Mouse (Mus musculus) MEL (cell line): ENCODE results near the gene Gm20696. TPM values are rescaled to one million over a fixed set of nuclear protein-coding genes. Genes with fewer than 3 reads are reported as not detected.

Experiments used
- DNase-seq: peaks from one replicate; pipeline ENCODE4 v3.0.0; 2011; ENCODE audit warnings: low read depth, low spot score
- H3K27ac ChIP-seq: 2 replicates; pipeline ENCODE4 v1.5.1; 2012; ENCODE audit warnings: low read depth, mild to moderate bottlenecking, control low read depth, low read length, moderate library complexity; ENCODE audit not compliant: control insufficient read depth
- H3K27me3 ChIP-seq, 2 experiments: fragments of 150-350 bp in 1 of 2; sonication (generic) in 1 of 2; 2 replicates each; pipeline ENCODE4 v1.6.1; 2012; ENCODE audit warnings: low read length in 2 of 2, mild to moderate bottlenecking in 2 of 2, improper control_type of control experiment in 1 of 2, moderate library complexity in 1 of 2; ENCODE audit not compliant: insufficient read depth in 2 of 2, control insufficient read depth in 1 of 2
- H3K36me3 ChIP-seq, 2 experiments: 2 replicates each; pipeline ENCODE4 v1.6.1; 2012 to 2014; ENCODE audit warnings: low read length in 2 of 2, improper control_type of control experiment in 1 of 2, inconsistent platforms in 1 of 2, mild to moderate bottlenecking in 1 of 2; ENCODE audit not compliant: insufficient read depth in 2 of 2, control insufficient read depth in 1 of 2
- H3K4me1 ChIP-seq, 2 experiments: fragments of 150-350 bp in 1 of 2; sonication (generic) in 1 of 2; 2 replicates each; pipeline ENCODE4 v1.6.1; 2012; ENCODE audit warnings: low read length in 2 of 2, improper control_type of control experiment in 1 of 2, mild to moderate bottlenecking in 1 of 2; ENCODE audit not compliant: insufficient read depth in 2 of 2, control insufficient read depth in 1 of 2
- H3K4me3 ChIP-seq, 2 experiments: fragments of 150-350 bp in 1 of 2; sonication (generic) in 1 of 2; 2 replicates each; pipeline ENCODE4 v1.5.1; 2012; ENCODE audit warnings: low read depth in 2 of 2, low read length in 2 of 2, mild to moderate bottlenecking in 2 of 2, moderate library complexity in 2 of 2, control low read depth in 1 of 2, improper control_type of control experiment in 1 of 2; ENCODE audit not compliant: control insufficient read depth in 1 of 2, insufficient read depth in 1 of 2
- H3K79me2 ChIP-seq: 2 replicates; pipeline ENCODE4 v1.6.1; 2012; ENCODE audit warnings: mild to moderate bottlenecking, low read length, moderate library complexity; ENCODE audit not compliant: control insufficient read depth, poor library complexity, insufficient read depth
- H3K9ac ChIP-seq: 2 replicates; pipeline ENCODE4 v1.6.1; 2012; ENCODE audit warnings: low read depth, mild to moderate bottlenecking, control low read depth, low read length, moderate library complexity; ENCODE audit not compliant: control insufficient read depth, poor library complexity, severe bottlenecking
- H3K9me3 ChIP-seq: fragments of 150-350 bp; sonication (generic); replicated peaks from 2 replicates; pipeline ENCODE4 v1.6.1; 2012; ENCODE audit warnings: mild to moderate bottlenecking, low read length, improper control_type of control experiment, moderate library complexity; ENCODE audit not compliant: insufficient read depth
- CHD2 ChIP-seq: IDR thresholded peaks from 2 replicates; pipeline ENCODE4 v1.6.1; 2011; ENCODE audit warnings: low read length, improper control_type of control experiment
- CTCF ChIP-seq, 3 experiments: IDR thresholded peaks in 2 of 3; conservative IDR thresholded peaks in 1 of 3; 2 replicates each; pipeline ENCODE4 v1.5.1; 2011 to 2012; ENCODE audit warnings: low read length in 3 of 3, low read depth in 2 of 3, mild to moderate bottlenecking in 2 of 3, improper control_type of control experiment in 1 of 3, inconsistent platforms in 1 of 3, mixed read lengths in 1 of 3, moderate library complexity in 1 of 3; ENCODE audit not compliant: control insufficient read depth in 1 of 3, insufficient read depth in 1 of 3, poor library complexity in 1 of 3, severe bottlenecking in 1 of 3
- ELF1 ChIP-seq: IDR thresholded peaks from 2 replicates; pipeline ENCODE4 v1.6.1; 2014; ENCODE audit warnings: low read depth, mild to moderate bottlenecking, inconsistent platforms, low read length, improper control_type of control experiment, moderate library complexity
- EP300 ChIP-seq, 2 experiments: IDR thresholded peaks; 2 replicates each; pipeline ENCODE4 v1.6.1; 2011; ENCODE audit warnings: improper control_type of control experiment in 2 of 2, low read length in 2 of 2, low read depth in 1 of 2, mild to moderate bottlenecking in 1 of 2
- GATA1 ChIP-seq: IDR thresholded peaks from 2 replicates; pipeline ENCODE4 v1.6.1; 2011; ENCODE audit warnings: low read depth, low read length, improper control_type of control experiment
- JUND ChIP-seq: IDR thresholded peaks from 2 replicates; pipeline ENCODE4 v1.6.1; 2011; ENCODE audit warnings: low read depth, mild to moderate bottlenecking, improper control_type of control experiment, low read length
- KAT2A ChIP-seq: conservative IDR thresholded peaks from 2 replicates; pipeline ENCODE4 v1.6.1; 2012; ENCODE audit warnings: low read depth, low read length, improper control_type of control experiment, inconsistent platforms
- MAFK ChIP-seq: IDR thresholded peaks from 2 replicates; pipeline ENCODE4 v1.6.1; 2011; ENCODE audit warnings: low read depth, mild to moderate bottlenecking, low read length, improper control_type of control experiment, borderline replicate concordance
- MAX ChIP-seq: IDR thresholded peaks from 2 replicates; pipeline ENCODE4 v1.6.1; 2011; ENCODE audit warnings: low read length, improper control_type of control experiment
- MXI1 ChIP-seq: IDR thresholded peaks from 2 replicates; pipeline ENCODE4 v1.6.1; 2011; ENCODE audit warnings: mild to moderate bottlenecking, low read depth, low read length, improper control_type of control experiment
- MYB ChIP-seq: IDR thresholded peaks from 2 replicates; pipeline ENCODE4 v1.6.1; 2011; ENCODE audit warnings: mild to moderate bottlenecking, low read depth, low read length, improper control_type of control experiment
- MYC ChIP-seq: IDR thresholded peaks from 2 replicates; pipeline ENCODE4 v1.6.1; 2011; ENCODE audit warnings: low read depth, mild to moderate bottlenecking, low read length, improper control_type of control experiment, moderate library complexity
- TAL1 ChIP-seq: IDR thresholded peaks from 2 replicates; pipeline ENCODE4 v1.6.1; 2012; ENCODE audit warnings: mild to moderate bottlenecking, inconsistent platforms, low read length, moderate library complexity, mixed read lengths
- ZC3H11A ChIP-seq: IDR thresholded peaks from 2 replicates; pipeline ENCODE4 v1.6.1; 2012; ENCODE audit warnings: low read depth, mild to moderate bottlenecking, inconsistent platforms, low read length, improper control_type of control experiment
- ZKSCAN1 ChIP-seq: IDR thresholded peaks from 2 replicates; pipeline ENCODE4 v1.6.1; 2012; ENCODE audit warnings: low read depth, mild to moderate bottlenecking, inconsistent platforms, low read length, improper control_type of control experiment, moderate library complexity
- polyA plus RNA-seq, 2 experiments: library from polyadenylated mRNA; stranded (reverse) in 1 of 2; unstranded in 1 of 2; fragments of >175 nt in 1 of 2; fragments of >200 nt in 1 of 2; gene quantifications; 2 replicates each; pipeline versions ENCODE4 v1.2.1 to v1.2.4; 2012; ENCODE audit warnings: low replicate concordance in 2 of 2, low read depth in 1 of 2; ENCODE audit not compliant: insufficient read length in 2 of 2, insufficient read depth in 1 of 2, missing spikeins in 1 of 2
- total RNA-seq: library from RNA; depleted of rRNA; stranded (reverse); fragments of 300-350 nt; gene quantifications from 2 replicates; pipeline ENCODE4 v1.2.3, GENCODE M21; 2012

Gm20696 gene
- total and polyA plus RNA-seq, 3 experiments = 0.07 to 0.39 TPM; not detected in 1

GRCm38 (mm10) chr6:99374448-99375271, 291.9 kb downstream of the Gm20696 start:
- Histone ChIP-seq H3K9ac (no peak overlapping the region), H3K9me3 (no peaks in the 10 kb centered on the region), H3K4me3 (no peak overlapping the region), H3K36me3 (peaks cover 0 to 3% of the 10 kb centered on the region in 2 experiments; a peak in 1 of 4 replicates), H3K79me2 (no peaks in the 10 kb centered on the region), H3K4me1 (peaks cover 0 to 5% of the 10 kb centered on the region in 2 experiments; a peak in 2 of 4 replicates), H3K27ac (no peak overlapping the region), H3K27me3 (no peaks in the 10 kb centered on the region)
- no peak for DNase-seq
- TF ChIP-seq ZC3H11A (no peak), CHD2 (no peak)

GRCm38 (mm10) chr6:99372427-99372826, 294.2 kb downstream of the Gm20696 start:
- Histone ChIP-seq H3K4me1 (peaks cover 8 to 18% of the 10 kb centered on the region in 2 experiments), H3K79me2 (no peaks in the 10 kb centered on the region), H3K27ac (no peak overlapping the region), H3K9me3 (no peaks in the 10 kb centered on the region), H3K27me3 (no peaks in the 10 kb centered on the region), H3K9ac (no peak overlapping the region), H3K36me3 (peaks cover 0 to 16% of the 10 kb centered on the region in 2 experiments; a peak in 2 of 4 replicates), H3K4me3 (no peak overlapping the region)
- DNase-seq = peak; percentile 34
- TF ChIP-seq GATA1 (0 out of 2 replicates have a peak, but pooled peaks have one; percentile 18), CHD2 (no peak)

- TF ChIP-seq EP300 (IDR thresholded peaks at IDR 0.05; ENCODE audit: low read depth in 1 of 2, low read length in 2 of 2) (no peak), ELF1 (no peak), KAT2A (no peak), MAFK (no peak), CHD2 (no peak), MAX (no peak), MYC (no peak), MYB (no peak), ZKSCAN1 (no peak), JUND (no peak), MXI1 (no peak), CTCF (IDR thresholded peaks at IDR 0.05 in 2 of 3, conservative IDR thresholded peaks at IDR 0.05 in 1 of 3; ENCODE audit: control insufficient read depth in 1 of 3, insufficient read depth in 1 of 3, low read depth in 2 of 3, low read length in 3 of 3, poor library complexity in 1 of 3, severe bottlenecking in 1 of 3) (no peak), TAL1 (no peak)
- TF ChIP-seq, all 39 proteins: peak for 0
- H3K4me1 ChIP-seq = peaks cover 8 to 18% of the 10 kb centered on the region in 2 experiments
- DNase-seq = no peak
Observed at GRCm38 (mm10) chr6:99372016-99372415, 294.6 kb downstream of the Gm20696 start.

More at GRCm38 (mm10) chr6:99372016-99372415, 294.6 kb downstream of the Gm20696 start:
- Histone ChIP-seq H3K9me3 (no peaks in the 10 kb centered on the region), H3K4me3 (no peak overlapping the region), H3K27me3 (no peaks in the 10 kb centered on the region), H3K9ac (no peak overlapping the region), H3K79me2 (no peaks in the 10 kb centered on the region), H3K36me3 (peaks cover 0 to 16% of the 10 kb centered on the region in 2 experiments; a peak in 2 of 4 replicates), H3K27ac (no peak overlapping the region)
